Mouse (Mus musculus) brain, adult 2 months (tissue): ENCODE measurements at regions not wholly inside any gene's neighbourhood (a gene's known extent, or its start where the extent isn't known, plus 50 kb on each side); places are given as distances from the start of the nearest gene placed in this dataset.
"Not testable (repeated sequence)": the region's sequence is repeated elsewhere in the genome, so short reads cannot be mapped to it uniquely, and the experiment has no call there.

Experiments
- DNase-seq: peaks from one replicate; pipeline ENCODE4 v3.0.0; 2011; ENCODE audit warnings: low read depth, low spot score

GRCm38 (mm10) chr2:108032301-108033013 is 742.0 kb downstream of the Kcna4 start:
- peak; percentile 83 for DNase-seq

GRCm38 (mm10) chr2:108033328-108034182 is 743.1 kb downstream of the Kcna4 start:
- DNase-seq, result no peak

GRCm38 (mm10) chr2:108034882-108035281 is 744.4 kb downstream of the Kcna4 start:
- DNase-seq, result peak; percentile 44

GRCm38 (mm10) chr2:108042086-108042485 is 751.6 kb downstream of the Kcna4 start:
- no peak for DNase-seq

- peak; percentile 55 for DNase-seq
Observed at GRCm38 (mm10) chr2:108044885-108045284, 754.4 kb downstream of the Kcna4 start.

GRCm38 (mm10) chr2:108045997-108046396 is 755.6 kb downstream of the Kcna4 start:
- no peak for DNase-seq

- DNase-seq, result not testable (repeated sequence)
Observed at GRCm38 (mm10) chr2:108062751-108063150, 772.3 kb downstream of the Kcna4 start.

- DNase-seq, result peak; percentile 51
Observed at GRCm38 (mm10) chr2:108083911-108084310, 793.5 kb downstream of the Kcna4 start.

- DNase-seq, result no peak
Observed at GRCm38 (mm10) chr2:108090266-108090665, 799.8 kb downstream of the Kcna4 start.

GRCm38 (mm10) chr2:108097026-108097425 is 806.6 kb downstream of the Kcna4 start:
- peak; percentile 46 for DNase-seq

GRCm38 (mm10) chr2:108110140-108110539 is 819.7 kb downstream of the Kcna4 start:
- DNase-seq, result peak; percentile 28

GRCm38 (mm10) chr2:108145694-108146093 is 855.3 kb downstream of the Kcna4 start:
- DNase-seq, result no peak

GRCm38 (mm10) chr2:108148221-108148620 is 857.8 kb downstream of the Kcna4 start:
- peak; percentile 2 for DNase-seq

- no peak for DNase-seq
Observed at GRCm38 (mm10) chr2:108156189-108156588, 865.8 kb downstream of the Kcna4 start.

GRCm38 (mm10) chr2:108157731-108158130 is 867.3 kb downstream of the Kcna4 start:
- DNase-seq, result no peak

GRCm38 (mm10) chr2:108158311-108158710 is 867.9 kb downstream of the Kcna4 start:
- DNase-seq, result peak; percentile 7

GRCm38 (mm10) chr2:108160865-108161264 is 870.4 kb downstream of the Kcna4 start:
- no peak for DNase-seq

GRCm38 (mm10) chr2:108165085-108165484 is 874.6 kb downstream of the Kcna4 start:
- DNase-seq, result no peak
